Mouse (Mus musculus): ENCODE results near the gene Olfr1502.
"Not testable (repeated sequence)": the region's sequence is repeated elsewhere in the genome, so short reads cannot be mapped to it uniquely, and the experiment has no call there.

Olfr1502 gene

GRCm38 (mm10) chr19:13861495-13861894 is at the start of gene Olfr1502:
TSS of gene Olfr1502 (plus strand) at chr19:13861795.
- in situ Hi-C loops (cut with MboI, MseI): no loop called here

GRCm38 (mm10) chr19:13812823-13813222 is 48.8 kb upstream of the Olfr1502 start:
- in situ Hi-C loops (cut with MboI, MseI): no loop called here

- in situ Hi-C loops (cut with MboI, MseI): no loop called here
Measured at GRCm38 (mm10) chr19:13818827-13819226, 42.8 kb upstream of the Olfr1502 start.

GRCm38 (mm10) chr19:13819347-13819746 is 42.2 kb upstream of the Olfr1502 start, which contains the start of gene Olfr1499:
TSS of gene Olfr1499 (minus strand) at chr19:13819447.
- in situ Hi-C loops (cut with MboI, MseI): no loop called here

DNA sequence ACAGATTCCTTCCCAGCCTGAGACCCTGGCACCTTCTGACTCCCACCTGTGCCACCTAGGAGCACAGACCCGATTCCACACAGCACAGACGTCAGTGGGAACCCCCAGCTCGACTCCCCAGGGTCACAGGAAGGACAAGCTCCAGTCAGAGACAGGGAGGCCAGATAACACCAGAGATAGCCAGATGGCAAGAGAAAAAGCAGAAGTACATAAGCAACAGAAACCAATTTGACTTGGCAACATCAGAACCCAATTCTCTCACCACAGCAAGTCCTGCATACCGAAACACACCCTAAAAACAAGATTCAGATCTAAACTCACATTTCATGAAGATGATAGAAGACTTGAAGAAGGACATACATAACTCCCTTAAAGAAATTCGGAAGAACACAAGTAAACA is 40.7 kb upstream of the Olfr1502 start:
- in situ Hi-C loops (cut with MboI, MseI): no loop called here

DNA sequence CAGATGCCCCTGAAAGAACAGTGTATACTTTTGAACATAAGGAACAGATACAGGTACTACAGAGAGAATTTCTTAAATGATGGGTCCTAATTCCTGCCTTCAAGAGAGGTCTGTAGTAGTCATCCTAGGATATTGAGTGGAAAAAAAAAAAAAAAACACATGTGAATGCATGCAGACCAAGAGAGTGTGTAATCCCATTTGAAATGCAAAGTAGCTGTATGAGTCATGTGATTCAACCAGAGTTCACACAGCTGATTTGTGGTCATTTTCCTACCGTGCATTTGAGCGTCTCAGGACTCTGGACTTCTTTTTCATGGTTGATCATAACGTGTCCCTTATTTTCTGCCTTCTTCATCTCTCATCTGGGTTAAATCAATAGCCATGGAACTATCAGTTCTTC is 33.1 kb upstream of the Olfr1502 start:
- in situ Hi-C loops (cut with MboI, MseI): no loop called here

GRCm38 (mm10) chr19:13830388-13830787 is 31.2 kb upstream of the Olfr1502 start, which contains the start of gene Olfr1500:
TSS of gene Olfr1500 (minus strand) at chr19:13830488.
- in situ Hi-C loops (cut with MboI, MseI): no loop called here

GRCm38 (mm10) chr19:13850592-13850991 is 11.0 kb upstream of the Olfr1502 start, which contains the start of gene Olfr1501:
TSS of gene Olfr1501 (minus strand) at chr19:13850692.
- in situ Hi-C loops (cut with MboI, MseI): not testable (repeated sequence)

DNA sequence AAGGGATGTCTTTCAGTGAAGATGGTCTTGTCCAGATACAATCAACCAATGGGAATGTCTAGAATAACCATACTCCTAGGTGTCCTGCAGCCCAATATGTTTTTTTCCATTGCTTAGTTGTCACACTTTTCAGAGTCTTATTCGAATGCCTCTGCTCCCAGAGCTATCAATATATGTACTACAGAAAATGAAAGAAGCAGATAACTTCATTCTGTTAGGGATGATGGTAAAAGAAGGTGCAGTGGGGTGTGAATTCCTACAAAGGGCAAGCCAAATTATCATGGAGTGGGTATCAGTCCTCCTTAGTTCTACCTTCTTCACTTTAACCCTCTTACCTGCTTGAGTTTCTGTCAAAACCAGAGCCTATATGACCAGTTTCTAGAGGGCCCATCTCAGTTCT is 36.2 kb downstream of the Olfr1502 start, which contains the start of gene Olfr1504:
TSS of gene Olfr1504 (minus strand) at position 101 of the 400 bp plus-strand sequence.
- in situ Hi-C loops (cut with MboI, MseI): no loop called here

Measured in T-helper 2 cell (primary cell).